Comparison of ENCODE assay signal across 8 mouse cellular contexts in genomic region chr8:79030326-79031265, GRCm38 (mm10). TPM values are rescaled to one million over a fixed set of nuclear protein-coding genes. Genes with fewer than 3 reads are reported as not detected.
DNase-seq lines count a peak whose midpoint lies in the region; ATAC-seq lines count a peak whose summit lies in the region.

No protein-coding gene starts in this region.

- H3K9me3 ChIP-seq in erythroblast, embryonic 14.5 days (ENCODE audit: control insufficient read depth, low read length) = no peaks in the 10 kb centered on the region
- no peaks in the 10 kb centered on the region for H3K9me3 ChIP-seq in limb, embryonic 11.5 days (ENCODE audit: control insufficient read depth, low read length)
- H3K9me3 ChIP-seq in midbrain, embryonic 13.5 days = no peaks in the 10 kb centered on the region

- peak; percentile 91 for DNase-seq in embryo, embryonic 10.5 days (ENCODE audit: low spot score)
- peak; percentile 30 to 59 for DNase-seq in gastrocnemius, postnatal 4 days (ENCODE audit: low spot score in 2 of 2)
- DNase-seq in kidney, adult 11 months = peak; percentile 62
- peak; percentile 85 for DNase-seq in limb, embryonic 11.5 days (ENCODE audit: low spot score)
- peak; percentile 32 to 47 for DNase-seq in spleen, postnatal 10 days (ENCODE audit: low spot score in 2 of 2)

- peak overlapping the region; percentile 96 for H3K9ac ChIP-seq in limb, embryonic 11.5 days (ENCODE audit: low read length)
- H3K9ac ChIP-seq in midbrain, embryonic 13.5 days (replicated peaks) = peak overlapping the region; percentile 90

- H3K4me1 ChIP-seq in erythroblast, embryonic 14.5 days (ENCODE audit: control insufficient read depth) = no peaks in the 10 kb centered on the region; the same call in 1 of the 2 replicates
- H3K4me1 ChIP-seq in limb, embryonic 11.5 days (ENCODE audit: control insufficient read depth, insufficient read depth, low read length) = peaks cover 30% of the 10 kb centered on the region
- H3K4me1 ChIP-seq in midbrain, embryonic 13.5 days (replicated peaks) = peaks cover 45% of the 10 kb centered on the region

- peak overlapping the region; percentile 63 for H3K4me3 ChIP-seq in erythroblast, embryonic 14.5 days (replicated peaks)
- peak overlapping the region; percentile 93 for H3K4me3 ChIP-seq in limb, embryonic 11.5 days (ENCODE audit: low read depth, low read length)
- H3K4me3 ChIP-seq in midbrain, embryonic 13.5 days (replicated peaks) = peak overlapping the region; percentile 64

- under 1% methylated on average over 54 of the region's 62 CpGs for WGBS in limb, embryonic 11.5 days
- WGBS in midbrain, embryonic 13.5 days = under 1% methylated on average over 56 of the region's 62 CpGs

- peak overlapping the region; percentile 100 for H3K27ac ChIP-seq in limb, embryonic 11.5 days (replicated peaks; ENCODE audit: low read depth, low read length)
- H3K27ac ChIP-seq in midbrain, embryonic 13.5 days = peak overlapping the region; percentile 98

- peaks cover 69% of the 10 kb centered on the region for H3K27me3 ChIP-seq in erythroblast, embryonic 14.5 days (ENCODE audit: control insufficient read depth)
- no peaks in the 10 kb centered on the region for H3K27me3 ChIP-seq in limb, embryonic 11.5 days (ENCODE audit: control insufficient read depth, insufficient read depth, low read length)
- H3K27me3 ChIP-seq in midbrain, embryonic 13.5 days = no peaks in the 10 kb centered on the region

- ATAC-seq in erythroblast, adult 5-6 weeks (replicated peaks; ENCODE audit: low FRiP score, poor library complexity, severe bottlenecking) = no peak
- ATAC-seq in limb, embryonic 11.5 days (ENCODE audit: insufficient number of reproducible peaks, low FRiP score, low TSS enrichment, low read depth) = no peak; the same call in 1 of the 2 replicates
- no peak; the same call in 1 of the 2 replicates for ATAC-seq in midbrain, embryonic 13.5 days

- peak overlapping the region; percentile 77 for H3K4me2 ChIP-seq in limb, embryonic 11.5 days (ENCODE audit: low read depth, severe bottlenecking)
- peak overlapping the region; percentile 88 for H3K4me2 ChIP-seq in midbrain, embryonic 13.5 days (replicated peaks)

- H3K36me3 ChIP-seq in erythroblast, embryonic 14.5 days (ENCODE audit: control insufficient read depth) = no peaks in the 10 kb centered on the region
- no peaks in the 10 kb centered on the region for H3K36me3 ChIP-seq in limb, embryonic 11.5 days (ENCODE audit: control insufficient read depth, insufficient read depth, low read length)
- H3K36me3 ChIP-seq in midbrain, embryonic 13.5 days = no peaks in the 10 kb centered on the region

RNA-seq across cellular contexts. Expression of gene Zfp827, which starts 2.4 kb away (rescaled TPM):
- polyA plus RNA-seq in erythroblast, embryonic 14.5 days (2012) = 0.03 and 0.05 TPM in 2 replicates
- total RNA-seq in erythroblast, adult 5-6 weeks (2015; ENCODE audit: low replicate concordance) = not detected in 2 replicates
- total RNA-seq in erythroblast, adult 5-6 weeks (2017; ENCODE audit: low replicate concordance) = not detected in 2 replicates
- 10 to 100 TPM; 18.8 to 19.9 TPM for total RNA-seq in gastrocnemius, postnatal 4 days (2021)
- 11.6 and 12.9 TPM in 2 replicates for polyA plus RNA-seq in limb, embryonic 11.5 days (2014; fragmentation: Nextera tagmentation; extraction: Ambion mirVana)
- polyA plus RNA-seq in midbrain, embryonic 13.5 days (2015; fragmentation: Nextera tagmentation; extraction: Ambion mirVana) = 14.4 and 14.6 TPM in 2 replicates

Comparison
In these comparisons a context has a peak if more than half of its experiments do, and no peak if none do; other contexts are left out.
1. DNase-seq: peak in every context shown above with its lines; median percentile 91 in embryo, embryonic 10.5 days; 85 in limb, embryonic 11.5 days; 62 in kidney, adult 11 months; 44 in gastrocnemius, postnatal 4 days; 40 in spleen, postnatal 10 days.
2. RNA of gene Zfp827, which starts 2.4 kb away (polyA plus RNA-seq): 14.4 to 14.6 TPM in midbrain, embryonic 13.5 days and 11.6 to 12.9 TPM in limb, embryonic 11.5 days; 0.03 to 0.05 TPM in erythroblast, embryonic 14.5 days; every median in the first group is over 10 times any median in the second.
3. Peak in every context shown above with its lines, with median percentiles within 50 percentile points of each other: H3K4me3 ChIP-seq.